Mouse (Mus musculus): Measurements from ENCODE around the gene Abcc3. TPM values are rescaled to one million over a fixed set of nuclear protein-coding genes. Genes with fewer than 3 reads are reported as not detected.
"Not testable (repeated sequence)": the region's sequence is repeated elsewhere in the genome, so short reads cannot be mapped to it uniquely, and the experiment has no call there.

Abcc3 gene
- total and polyA plus RNA-seq, 3 experiments = 5.8 to 7.5 (median 6.2) TPM

- no peak for DNase-seq
Measured at GRCm38 (mm10) chr11:94402731-94403130, 9.9 kb upstream of the Abcc3 start.

GRCm38 (mm10) chr11:94402029-94402428 is 9.2 kb upstream of the Abcc3 start:
- DNase-seq = not testable (repeated sequence)

GRCm38 (mm10) chr11:94400996-94401395 is 8.2 kb upstream of the Abcc3 start:
- no peak for DNase-seq

GRCm38 (mm10) chr11:94394107-94394506 is 1.3 kb upstream of the Abcc3 start:
- no peak for DNase-seq

- not testable (repeated sequence) for DNase-seq
Measured at GRCm38 (mm10) chr11:94393490-94393889, 693 bp upstream of the Abcc3 start.

GRCm38 (mm10) chr11:94391661-94392060 is 1.1 kb downstream of the Abcc3 start:
- no peak for DNase-seq

- no peak for DNase-seq
Measured at GRCm38 (mm10) chr11:94390825-94391224, 2.0 kb downstream of the Abcc3 start.

- no peak for DNase-seq
Measured at GRCm38 (mm10) chr11:94389724-94390396, 2.9 kb downstream of the Abcc3 start.

GRCm38 (mm10) chr11:94389021-94389420 is 3.8 kb downstream of the Abcc3 start:
- no peak for DNase-seq

- no peak for DNase-seq
Measured at GRCm38 (mm10) chr11:94387756-94388155, 5.0 kb downstream of the Abcc3 start.

GRCm38 (mm10) chr11:94385977-94386771 is 6.6 kb downstream of the Abcc3 start:
- DNase-seq = peak; percentile 57

- no peak for DNase-seq
Measured at GRCm38 (mm10) chr11:94379736-94380135, 13.1 kb downstream of the Abcc3 start.

- DNase-seq = no peak
Measured at GRCm38 (mm10) chr11:94379061-94379460, 13.7 kb downstream of the Abcc3 start.

GRCm38 (mm10) chr11:94374276-94374948 is 18.4 kb downstream of the Abcc3 start:
- DNase-seq = no peak

GRCm38 (mm10) chr11:94370809-94371208 is 22.0 kb downstream of the Abcc3 start:
- peak; percentile 30 for DNase-seq

GRCm38 (mm10) chr11:94369981-94370380 is 22.8 kb downstream of the Abcc3 start:
- no peak for DNase-seq

GRCm38 (mm10) chr11:94365340-94365739 is 27.5 kb downstream of the Abcc3 start:
- DNase-seq = no peak

GRCm38 (mm10) chr11:94363690-94364089 is 29.1 kb downstream of the Abcc3 start:
- DNase-seq = no peak

- no peak for DNase-seq
Measured at GRCm38 (mm10) chr11:94362101-94362500, 30.7 kb downstream of the Abcc3 start.

- no peak for DNase-seq
Measured at GRCm38 (mm10) chr11:94361166-94361870, 31.5 kb downstream of the Abcc3 start.

- no peak for DNase-seq
Measured at GRCm38 (mm10) chr11:94359168-94359567, 33.6 kb downstream of the Abcc3 start.

GRCm38 (mm10) chr11:94355521-94356217 is 37.1 kb downstream of the Abcc3 start:
- no peak for DNase-seq
